In genomic region chr1:191470190-191470985, GRCm38 (mm10) we compare ENCODE assay signal across 9 mouse cellular contexts.
A peak's percentile ranks its signal among the peaks of the same experiment; 100 is the strongest.
DNase-seq lines count a peak whose midpoint lies in the region; TF ChIP-seq lines count a peak whose summit lies in the region.
"Had no signal": no experiment of that assay in that cellular context is flagged by ENCODE, and none has a peak within 500 bp of the region (broad histone marks: within the 10 kb centered on the region; RNA-seq: fewer than 3 reads in every experiment).

No protein-coding gene starts in this region.

- H3K27ac ChIP-seq in kidney, adult 2 months (ENCODE audit: insufficient read depth, low read depth, low read length), result peak overlapping the region; percentile 77
- H3K27ac ChIP-seq in olfactory bulb, adult 2 months (ENCODE audit: insufficient read depth, low read depth, low read length), result peak overlapping the region; percentile 100

- no peak overlapping the region for H3K4me3 ChIP-seq in kidney, adult 2 months (ENCODE audit: insufficient read depth, low read depth, low read length)
- 0 out of 2 replicates have a peak overlapping the region, but pooled peaks have one; percentile 14 for H3K4me3 ChIP-seq in olfactory bulb, adult 2 months (ENCODE audit: insufficient read depth, low read depth, low read length)

- H3K4me1 ChIP-seq in kidney, adult 2 months (ENCODE audit: control insufficient read depth, insufficient read depth, low read length), result peaks cover 8% of the 10 kb centered on the region; the same call in 1 of the 2 replicates
- H3K4me1 ChIP-seq in olfactory bulb, adult 2 months (ENCODE audit: control insufficient read depth, insufficient read depth, low read length), result peaks cover 23% of the 10 kb centered on the region

- H3K27me3 ChIP-seq in kidney, adult 2 months (replicated peaks; ENCODE audit: control insufficient read depth, insufficient read depth, low read length), result no peaks in the 10 kb centered on the region

- H3K36me3 ChIP-seq in kidney, adult 2 months (ENCODE audit: control insufficient read depth, insufficient read depth, low read length), result no peaks in the 10 kb centered on the region
- H3K36me3 ChIP-seq: G1E had no signal

- TF ChIP-seq POLR2A in kidney, adult 2 months (IDR thresholded peaks at IDR 0.05; ENCODE audit: low read depth, low read length), result no peak
- 0 out of 2 replicates have a peak, but pooled peaks have one; percentile 16 for TF ChIP-seq POLR2A in olfactory bulb, adult 2 months (IDR thresholded peaks at IDR 0.05; ENCODE audit: insufficient read depth, low read depth, low read length)

- intact Hi-C loops in heart, postnatal 25 days (cut with DNase I), result no loop called here
- intact Hi-C loops in left cerebral cortex, postnatal 25 days (cut with DNase I), result loop anchor here (1.0 to 5.0 kb wide), 3 partner anchors 71 to 92 kb away; no protein-coding TSS in a partner anchor

- TF ChIP-seq CTCF in kidney, adult 2 months (conservative IDR thresholded peaks at IDR 0.05; ENCODE audit: insufficient read depth, insufficient read length, low read depth, low read length), result no peak
- no peak for TF ChIP-seq CTCF in olfactory bulb, adult 2 months (IDR thresholded peaks at IDR 0.05; ENCODE audit: insufficient read depth, low read depth, low read length)

- 45% methylated on average over 13 of the region's 13 CpGs for WGBS in kidney, adult 2 months
- 6% methylated on average over 13 of the region's 13 CpGs for WGBS in olfactory bulb, adult 2 months

- DNase-seq in kidney, adult 2 months, result peak; percentile 65
- DNase-seq in kidney, adult 11 months, result no peak
- peak; percentile 32 for DNase-seq in fibroblast of lung, adult 2 months (ENCODE audit: low read depth)
- DNase-seq in heart, postnatal 25 days (ENCODE audit: low spot score), result peak; percentile 47
- peak; percentile 69 to 93 for DNase-seq in left cerebral cortex, postnatal 25 days (ENCODE audit: low spot score in 2 of 2)
- DNase-seq in urinary bladder, postnatal 4 days (ENCODE audit: low spot score in 2 of 2), result no peak
- DNase-seq in embryo, embryonic 9.5 days (ENCODE audit: extremely low spot score), result no peak

Comparison
In these comparisons a context has a peak if more than half of its experiments do, and no peak if none do; other contexts are left out.
1. DNase-seq: peak in kidney, adult 2 months (single experiment), fibroblast of lung, adult 2 months (single experiment), heart, postnatal 25 days (single experiment) and left cerebral cortex, postnatal 25 days (2 of 2); none in kidney, adult 11 months (single experiment), urinary bladder, postnatal 4 days (0 of 2) and embryo, embryonic 9.5 days (single experiment).